Mouse (Mus musculus) ES-Bruce4 (cell line): ENCODE results near the gene Vmn1r126.
"Not testable (repeated sequence)": the region's sequence is repeated elsewhere in the genome, so short reads cannot be mapped to it uniquely, and the experiment has no call there.

ENCODE experiments used
- CTCF ChIP-seq: IDR thresholded peaks from one replicate; pipeline ENCODE4 v1.8.1; 2011; ENCODE audit warnings: low read depth, low read length
- POLR2A ChIP-seq: IDR thresholded peaks from one replicate; pipeline ENCODE4 v1.8.1; 2011; ENCODE audit warnings: low read length; ENCODE audit not compliant: insufficient read depth

GRCm38 (mm10) chr7:21319761-21320160, 18.5 kb upstream of the Vmn1r126 start, which contains the start of gene Vmn1r127:
- not testable (repeated sequence) for TF ChIP-seq POLR2A, CTCF
